Mouse (Mus musculus) stomach, postnatal 0 days (tissue): Measurements from ENCODE around the gene Olfr702.

Experiments used
- CTCF ChIP-seq: IDR thresholded peaks from 2 replicates; pipeline ENCODE4 v1.5.1; 2016; ENCODE audit warnings: antibody characterized with exemption, low read depth, mild to moderate bottlenecking, moderate library complexity
- EP300 ChIP-seq: optimal IDR thresholded peaks from 2 replicates; pipeline ENCODE3; 2016; ENCODE audit warnings: antibody characterized with exemption

- TF ChIP-seq CTCF: no peak
- no peak for TF ChIP-seq EP300
Observed at GRCm38 (mm10) chr7:106876791-106877190, 43.1 kb upstream of the Olfr702 start, which contains the start of gene Olfr705.
